Mouse (Mus musculus): Measurements from ENCODE around the gene Acap2.

GRCm38 (mm10) chr16:31060226-31060625 lies 140.8 kb downstream of the Acap2 start:
- no peak for TF ChIP-seq CTCF (IDR thresholded peaks at IDR 0.05; ENCODE audit: low read depth, low read length)
- no peak for TF ChIP-seq POLR2A (IDR thresholded peaks at IDR 0.05; ENCODE audit: extremely low read depth, insufficient read depth, low read length)

Data from liver, adult 2 months (tissue).